Mouse (Mus musculus) adrenal gland (tissue): Measurements from ENCODE around the gene Gm20441.

Source experiments
- intact Hi-C: fragments of 180-260 bp; cut with DNase I; formaldehyde crosslinking; loops from one replicate; pipeline ENCODE4 v1.15.1; 2025
- long read RNA-seq, 2 experiments: library from polyadenylated mRNA; unstranded; transcript quantifications; one replicate each; pipeline ENCODE4 v2.0.0; 2020; ENCODE audit warnings: borderline replicate concordance in 1 of 2; ENCODE audit not compliant: insufficient replicate concordance in 1 of 2

Gm20441 gene
- long read RNA-seq, experiment 1, partial matches to known transcripts, result 2 of 2 reads
- long read RNA-seq, experiment 1, other reads (novel, unspliced or antisense), result 0 of 2 reads
- long read RNA-seq, experiment 2, result 0 reads

DNA sequence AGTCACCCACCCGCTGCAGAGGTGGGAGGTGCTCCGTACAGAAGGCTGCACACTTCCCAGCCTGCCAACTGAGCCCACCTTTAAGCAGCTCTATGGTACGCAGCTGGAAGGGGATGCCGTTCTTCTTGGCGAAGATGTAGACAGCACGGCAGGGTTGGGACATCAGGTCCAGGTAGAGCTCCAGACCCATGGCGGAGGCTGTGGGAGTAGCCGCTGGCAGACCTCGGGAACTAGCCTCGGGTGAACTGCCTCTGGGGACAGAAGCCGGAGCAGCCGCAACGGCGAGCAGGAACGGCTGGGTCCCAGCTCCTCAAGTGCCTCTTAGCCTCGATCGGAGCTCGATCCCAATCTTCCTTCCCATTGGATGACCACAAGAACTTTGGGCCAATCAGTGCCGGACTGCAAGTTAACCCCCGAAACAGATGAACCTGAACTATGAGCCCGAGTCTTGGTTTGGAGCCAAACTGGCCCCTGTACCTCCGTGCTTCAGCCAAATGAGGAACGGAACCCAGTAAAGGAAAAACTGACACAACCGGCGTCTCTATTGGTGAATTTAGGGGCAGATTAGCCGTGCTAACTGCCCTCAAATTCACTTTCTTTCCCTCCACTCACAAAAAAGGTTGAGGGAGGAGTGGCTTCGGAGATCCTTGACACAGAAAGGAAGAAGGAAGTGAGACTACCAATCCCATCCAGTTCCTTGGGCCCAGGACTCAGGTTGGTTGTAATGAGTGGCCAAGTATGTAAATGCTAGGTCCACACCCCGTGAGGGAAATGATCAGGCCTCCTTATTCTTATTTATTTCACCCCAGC is at the start of gene Gm20441, which contains the start of gene Gstt3:
Gene Gm20441, minus strand, starts transcription at position 186 of the 810 bp plus-strand sequence.
Gene Gstt3, minus strand, starts transcription at position 646 of the 810 bp plus-strand sequence.
- intact Hi-C loops, result no loop called here

DNA sequence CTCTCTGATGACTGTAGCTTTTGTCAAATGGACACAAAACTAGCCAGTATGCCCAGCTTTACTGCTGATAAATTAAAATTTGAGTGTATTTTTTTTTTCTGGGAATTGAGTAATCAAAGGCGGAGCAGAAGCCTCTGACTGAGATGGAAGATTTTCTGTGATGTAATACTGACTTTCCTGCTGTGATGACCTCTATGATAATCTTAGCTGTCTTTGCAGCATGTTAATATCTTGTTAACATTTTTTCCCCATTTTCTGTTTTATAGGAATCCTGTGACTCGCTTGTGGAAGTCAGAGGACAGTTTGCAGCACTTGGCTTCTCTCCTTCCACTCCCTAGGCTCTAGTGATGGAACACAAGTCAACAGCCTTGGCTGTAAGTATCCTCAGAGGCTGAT is 49.5 kb upstream of the Gm20441 start:
- intact Hi-C loops, result loop anchor here (5.0 kb wide), 2 partner anchors 53 to 83 kb away; no protein-coding TSS in a partner anchor

DNA sequence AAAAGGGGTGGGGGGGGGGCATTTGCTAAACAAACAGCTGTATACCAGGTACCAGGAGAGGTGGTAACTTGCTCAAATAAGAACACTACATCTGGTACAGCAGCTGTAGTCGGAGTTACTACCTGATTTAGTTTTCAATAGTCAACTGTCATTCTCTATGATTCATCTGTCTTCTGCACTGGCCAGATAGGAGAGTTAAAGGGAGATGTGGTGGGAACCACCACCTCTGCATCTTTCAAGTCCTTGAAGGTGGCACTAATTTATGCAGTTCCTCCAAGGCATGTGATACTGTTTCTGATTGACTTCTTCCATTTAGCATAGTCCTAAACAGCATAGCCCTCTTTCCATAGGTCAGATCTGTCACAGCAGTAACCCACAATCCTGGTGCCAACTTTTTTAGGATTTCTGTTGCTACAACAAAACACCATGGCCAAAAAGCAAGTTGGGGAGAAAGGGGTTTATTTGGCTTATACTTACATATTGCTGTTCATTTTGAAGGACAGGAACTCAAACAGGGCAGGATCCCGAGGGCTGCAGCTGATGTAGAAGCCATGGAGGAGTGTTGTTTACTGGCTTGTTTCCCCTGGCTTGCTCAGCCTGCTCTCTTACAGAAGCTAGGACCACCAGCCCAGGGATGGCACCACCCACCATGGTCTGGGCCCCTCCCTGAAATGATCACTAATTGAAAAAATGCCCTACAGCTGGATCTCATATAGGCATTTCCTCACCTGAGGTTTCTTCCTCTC is 48.9 kb upstream of the Gm20441 start:
- intact Hi-C loops, result loop anchor here (5.0 kb wide), 2 partner anchors 52 to 82 kb away; no protein-coding TSS in a partner anchor

DNA sequence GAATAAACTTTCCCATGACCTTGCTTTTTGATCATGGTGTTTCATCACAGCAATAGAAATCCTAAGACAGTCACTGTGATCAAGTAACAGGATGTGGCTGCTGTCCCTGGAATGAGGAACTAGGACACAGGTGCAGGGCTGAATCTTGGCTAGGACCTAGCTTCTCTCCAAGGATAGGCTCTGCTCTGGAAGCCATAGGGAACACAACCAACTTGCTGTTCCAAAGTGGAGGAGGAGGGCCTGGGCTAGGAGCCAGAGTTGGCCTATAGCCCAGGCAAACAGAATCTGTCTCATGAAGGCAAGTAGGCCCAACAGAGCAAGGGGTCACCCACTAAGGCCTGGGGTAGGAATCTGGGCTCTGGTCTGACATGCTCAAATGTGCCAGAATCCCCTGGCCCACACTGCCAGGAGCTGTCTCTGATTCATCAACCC is 47.8 kb upstream of the Gm20441 start:
- intact Hi-C loops, result no loop called here

DNA sequence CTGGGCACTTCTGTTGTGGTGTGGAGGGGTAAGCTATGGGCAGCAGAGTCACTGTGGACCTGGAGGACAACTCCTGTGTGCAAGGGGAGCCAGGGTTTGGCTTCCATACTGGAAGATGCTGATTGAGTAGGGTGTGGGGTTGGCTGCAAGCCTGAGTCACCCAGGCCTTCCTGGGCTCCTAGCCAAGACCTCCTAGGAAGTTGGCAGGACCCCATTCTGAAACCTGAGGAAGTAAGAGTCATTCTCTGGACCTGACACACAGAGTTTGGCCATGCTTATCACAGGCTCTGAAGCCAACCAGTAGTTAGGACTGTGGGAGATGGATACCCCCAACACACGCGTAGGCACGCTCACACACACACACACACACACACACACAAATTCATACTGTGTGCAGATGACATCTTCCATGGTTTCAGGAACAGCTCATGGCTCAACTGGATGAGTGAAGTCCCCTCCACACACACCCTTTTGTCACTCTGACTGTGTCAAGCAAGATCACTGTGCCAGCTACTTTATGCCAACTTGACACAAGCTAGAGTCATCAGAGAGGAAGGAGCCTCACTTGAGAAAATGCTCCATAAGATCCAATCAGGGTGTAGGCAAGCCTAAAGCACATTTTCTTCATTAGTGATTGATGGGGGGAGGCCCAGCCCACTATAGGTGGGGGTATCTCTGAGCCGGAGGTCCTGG is 47.1 kb upstream of the Gm20441 start:
- intact Hi-C loops, result no loop called here

DNA sequence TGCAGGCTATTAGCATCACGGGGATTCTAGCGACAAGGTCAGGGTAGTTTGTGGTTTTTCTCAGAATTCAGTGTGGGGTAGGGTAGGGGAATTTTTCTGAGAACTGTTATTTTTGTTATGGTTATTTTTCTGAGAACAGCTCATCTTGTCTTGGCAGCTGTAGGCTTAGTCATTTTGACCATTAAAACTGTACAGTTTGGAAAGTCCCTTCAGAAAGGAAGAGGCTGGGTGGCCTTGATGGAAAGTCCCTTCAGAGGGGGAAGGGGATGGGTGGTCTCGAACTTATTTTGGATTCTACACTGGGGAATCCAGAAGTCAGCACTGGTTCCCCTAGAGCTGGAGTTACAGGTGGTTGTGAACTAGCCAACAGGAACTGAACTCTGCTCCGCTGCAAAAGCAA is 43.8 kb upstream of the Gm20441 start:
- intact Hi-C loops, result no loop called here

DNA sequence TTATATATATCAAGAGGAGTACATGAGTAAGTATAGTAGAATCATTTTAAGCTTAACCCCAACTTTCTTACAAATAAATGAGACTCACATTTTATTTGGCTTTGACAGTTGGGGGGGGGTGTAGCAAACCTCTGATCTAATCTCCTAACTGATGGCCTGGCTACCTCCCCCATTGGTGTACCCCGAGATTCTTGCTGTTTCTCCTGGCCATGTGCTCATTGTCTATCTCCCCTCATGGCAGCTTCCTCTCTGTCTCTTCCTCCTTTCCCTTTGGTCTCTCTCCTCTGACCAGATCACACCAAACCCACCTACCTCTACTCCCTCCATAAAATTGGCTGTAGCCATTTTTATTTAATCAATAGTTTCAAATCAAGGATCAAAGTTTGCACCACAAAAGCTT is 43.0 kb upstream of the Gm20441 start:
- intact Hi-C loops, result no loop called here

DNA sequence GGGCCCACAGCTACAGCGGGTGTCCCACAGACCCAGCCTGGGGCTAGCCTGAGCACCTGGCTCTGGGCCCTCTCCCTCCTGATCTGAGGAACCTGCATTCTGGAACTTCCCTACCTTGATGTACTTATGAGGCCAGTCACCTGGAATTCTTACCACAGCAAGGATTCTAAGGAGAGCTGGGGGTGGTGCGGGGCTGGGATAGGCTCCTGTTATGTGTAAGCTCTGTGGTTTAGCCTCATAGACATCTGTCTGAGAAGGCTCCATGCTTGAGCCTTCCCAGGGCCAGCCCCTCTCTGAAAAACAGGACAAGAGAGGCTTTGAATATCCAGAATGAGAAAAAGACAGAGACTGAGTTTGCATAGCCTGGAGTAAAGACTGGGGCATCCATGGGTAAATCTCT is 41.7 kb upstream of the Gm20441 start, which contains the start of gene Gstt4:
Gene Gstt4, minus strand, starts transcription at position 101 of the 400 bp plus-strand sequence.
- intact Hi-C loops, result no loop called here

DNA sequence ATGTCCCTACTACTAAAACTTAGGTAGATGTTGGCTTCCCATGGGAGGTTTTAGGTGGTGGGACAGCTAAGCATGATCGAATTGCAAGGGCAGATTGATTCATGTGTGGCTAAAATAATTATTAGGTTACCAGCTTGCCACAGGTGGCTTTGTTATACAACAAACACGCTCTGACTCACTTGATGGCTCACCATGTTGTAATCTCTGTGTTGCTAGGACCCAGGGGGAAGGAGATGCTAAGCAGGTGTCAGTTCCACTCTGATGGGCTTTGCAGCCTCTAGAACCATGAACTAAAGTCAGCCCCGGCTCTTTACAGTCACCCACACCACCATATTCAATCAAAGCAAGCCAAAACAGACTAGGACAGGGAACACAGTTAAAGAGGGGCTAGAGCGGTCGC is 39.1 kb upstream of the Gm20441 start:
- intact Hi-C loops, result no loop called here

DNA sequence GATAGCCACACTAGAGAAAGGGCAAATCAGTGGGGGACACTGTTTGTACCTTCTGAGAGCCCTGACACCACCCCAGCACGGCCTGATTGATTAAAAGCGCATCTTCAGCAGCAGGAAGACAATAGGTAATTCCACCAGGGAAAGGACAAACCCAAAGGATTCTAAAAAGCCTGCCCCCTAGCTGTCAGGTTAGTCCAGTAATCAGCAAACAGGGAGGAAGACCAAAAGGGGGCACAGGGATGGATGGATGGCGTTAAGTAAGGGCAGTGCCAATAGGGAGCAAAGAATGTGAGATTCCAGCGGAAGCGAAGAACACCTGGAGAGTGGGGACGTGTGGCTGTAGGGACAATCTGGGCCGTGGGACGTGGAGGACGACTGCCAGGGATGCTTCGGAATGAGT is 37.9 kb upstream of the Gm20441 start:
- intact Hi-C loops, result no loop called here

DNA sequence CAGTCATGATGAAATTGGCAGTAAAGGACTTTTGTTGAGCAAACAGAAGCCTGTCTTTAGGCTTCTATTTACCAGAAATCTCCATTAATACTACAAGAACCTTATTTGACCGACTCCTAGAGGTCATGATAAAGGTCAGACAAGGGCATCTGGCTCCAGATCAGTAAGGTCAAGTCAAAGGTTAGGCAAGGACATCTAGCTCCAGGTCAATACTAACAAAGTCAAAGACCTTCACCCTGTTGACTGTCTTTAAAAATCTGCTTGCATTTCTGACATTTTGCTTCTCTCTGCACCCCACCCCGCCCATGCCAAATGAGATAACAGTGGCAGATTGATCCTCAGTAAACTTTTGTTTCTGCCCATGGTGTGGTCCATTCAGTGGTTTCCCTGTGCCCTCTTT is 23.5 kb upstream of the Gm20441 start:
- intact Hi-C loops, result no loop called here

DNA sequence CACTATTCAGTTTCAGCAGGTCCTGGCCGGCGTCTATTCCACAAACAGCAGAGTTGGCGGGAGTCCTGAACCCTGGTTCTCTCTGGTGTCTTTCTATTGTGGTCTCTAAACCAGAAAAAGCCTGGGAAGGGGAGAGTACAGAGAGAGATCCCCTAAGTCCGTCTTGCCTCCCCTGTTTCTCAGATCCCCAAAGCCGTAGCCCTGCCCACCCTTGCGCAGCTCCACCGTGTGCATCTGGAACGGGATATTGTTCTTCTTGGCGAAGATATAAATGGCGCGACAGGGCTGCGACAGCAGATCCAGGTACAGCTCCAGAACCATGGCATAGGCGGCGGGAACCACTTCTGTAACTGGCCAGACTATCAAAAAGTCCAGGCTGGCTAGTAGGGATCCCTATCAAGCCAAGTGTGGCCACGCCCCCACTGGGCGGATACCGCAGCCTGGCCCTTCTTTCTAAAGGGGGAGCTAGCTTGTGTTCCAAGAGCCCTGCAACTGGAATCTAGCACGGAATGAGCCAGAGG is 17.5 kb upstream of the Gm20441 start, which contains the start of gene Gstt1:
Gene Gstt1, minus strand, starts transcription at position 409 of the 521 bp plus-strand sequence.
- intact Hi-C loops, result no loop called here

DNA sequence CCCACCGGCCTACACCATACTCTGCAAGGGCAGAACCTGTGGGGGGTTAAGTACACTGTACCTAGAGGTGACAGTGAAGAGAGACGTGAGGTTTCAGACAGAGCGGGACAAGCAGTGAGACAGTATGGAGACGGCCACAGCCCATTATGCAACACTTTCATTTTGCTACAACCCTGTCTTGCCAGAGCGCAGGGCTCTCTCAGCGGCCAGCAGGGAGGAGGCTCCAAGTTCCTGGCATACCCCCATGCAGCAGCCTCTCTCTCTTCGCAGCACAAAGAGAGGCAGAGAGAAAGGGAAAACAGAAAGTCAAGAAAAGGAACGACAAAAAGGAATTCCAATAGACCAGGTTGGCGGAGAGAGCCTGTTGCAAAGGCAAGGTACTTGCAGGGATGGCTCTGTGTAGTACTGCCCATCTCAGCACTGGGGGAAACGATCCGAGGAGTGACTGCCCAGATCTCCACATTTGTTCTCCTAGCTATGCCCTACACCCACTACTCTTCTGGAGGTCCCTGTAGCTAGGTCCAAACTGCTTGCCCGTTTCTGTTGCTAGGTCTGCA is 16.9 kb upstream of the Gm20441 start:
- intact Hi-C loops, result no loop called here

DNA sequence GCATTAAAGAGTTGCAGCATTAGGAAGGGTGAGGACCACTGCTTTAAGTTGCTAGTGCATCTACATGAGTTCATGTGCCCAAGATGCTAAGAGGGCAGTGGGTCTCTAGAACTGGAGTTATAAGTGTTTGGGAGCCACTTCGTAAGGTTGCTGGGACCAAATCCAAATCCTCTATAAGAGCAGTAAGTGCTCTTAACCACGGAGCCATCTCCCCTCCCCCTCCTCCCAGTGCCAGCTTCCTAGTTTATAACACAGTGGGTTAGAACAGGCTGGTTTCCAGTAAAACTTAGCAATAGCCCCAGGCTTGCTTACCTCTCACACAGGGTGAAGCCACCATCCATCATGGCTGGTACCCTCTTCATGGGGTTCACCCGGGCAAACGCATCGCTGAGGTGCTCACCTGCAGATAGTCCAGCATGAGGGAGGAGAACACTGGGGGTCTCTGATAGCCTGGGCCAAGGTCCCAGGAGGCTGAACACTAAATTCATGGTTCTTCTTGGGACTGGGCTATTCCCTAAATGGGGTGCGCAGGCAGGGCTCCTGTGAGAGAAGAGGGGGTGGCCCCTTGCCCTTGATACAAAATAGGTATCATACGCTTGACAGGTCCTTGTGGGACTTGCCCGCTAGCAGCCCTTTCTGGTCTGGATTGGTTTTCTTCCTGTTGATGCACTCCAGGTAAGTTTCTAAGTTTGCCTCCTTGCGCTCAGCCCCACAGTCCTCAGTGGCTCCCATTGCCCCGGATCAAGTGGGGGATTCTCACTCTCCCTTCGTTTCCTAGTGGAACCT is 16.2 kb upstream of the Gm20441 start:
- intact Hi-C loops, result no loop called here

DNA sequence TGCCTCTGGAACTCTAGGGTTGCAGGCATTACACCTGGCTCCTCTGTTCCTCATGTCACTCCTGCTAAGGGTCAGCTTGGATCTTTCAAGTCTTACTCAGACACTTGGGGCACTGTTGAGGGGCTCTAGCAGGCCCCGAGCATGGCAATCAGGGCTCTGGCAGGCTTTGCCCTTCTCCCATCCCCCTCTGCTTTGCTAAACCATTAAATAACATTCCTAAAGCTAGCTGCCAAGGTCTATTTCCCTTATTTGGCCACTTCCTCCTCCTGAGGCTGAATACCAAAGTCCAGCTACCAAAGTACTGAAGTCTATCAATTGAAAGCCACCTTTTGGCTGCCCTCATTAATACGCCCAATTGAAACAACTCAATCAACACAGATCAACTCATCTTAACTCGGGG is 14.1 kb upstream of the Gm20441 start:
- intact Hi-C loops, result no loop called here

DNA sequence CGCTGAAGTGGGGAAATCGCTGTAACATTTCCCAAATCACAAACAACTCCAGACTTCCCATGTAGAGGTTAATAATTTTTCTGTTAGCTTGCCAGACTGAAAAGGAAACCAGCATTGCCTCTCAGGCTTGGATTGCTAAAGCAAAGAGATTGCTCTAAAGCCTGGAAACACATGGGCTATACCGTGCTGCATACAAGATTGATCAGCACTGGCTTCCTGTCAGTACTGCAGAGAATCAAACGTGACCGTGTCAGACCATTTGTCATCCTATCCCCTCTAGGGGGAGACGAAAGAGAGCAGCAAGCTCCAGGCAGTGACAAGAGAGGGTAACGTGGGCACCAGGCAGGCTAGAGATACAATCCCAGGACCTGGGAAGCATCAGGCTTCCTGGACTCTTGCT is 10.0 kb upstream of the Gm20441 start:
- intact Hi-C loops, result no loop called here

DNA sequence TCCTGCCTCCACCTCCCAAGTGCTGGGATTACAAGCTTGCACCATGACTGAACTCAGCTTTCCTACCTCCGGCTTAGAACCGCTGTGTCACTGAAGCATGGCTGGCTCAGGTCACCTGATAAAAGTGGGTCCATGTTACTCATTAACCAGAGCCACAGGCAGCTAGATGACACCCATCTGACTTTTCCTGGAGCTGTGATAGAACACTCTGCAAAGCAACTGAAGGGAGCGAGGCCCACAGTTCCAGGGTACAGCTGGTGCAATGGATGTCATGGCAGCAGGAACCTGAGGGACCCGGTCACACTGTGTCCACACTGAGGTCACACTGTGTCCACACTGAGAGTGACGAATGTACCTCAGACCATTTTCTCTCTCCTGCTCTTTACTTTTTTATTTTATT is 9.1 kb upstream of the Gm20441 start:
- intact Hi-C loops, result no loop called here

DNA sequence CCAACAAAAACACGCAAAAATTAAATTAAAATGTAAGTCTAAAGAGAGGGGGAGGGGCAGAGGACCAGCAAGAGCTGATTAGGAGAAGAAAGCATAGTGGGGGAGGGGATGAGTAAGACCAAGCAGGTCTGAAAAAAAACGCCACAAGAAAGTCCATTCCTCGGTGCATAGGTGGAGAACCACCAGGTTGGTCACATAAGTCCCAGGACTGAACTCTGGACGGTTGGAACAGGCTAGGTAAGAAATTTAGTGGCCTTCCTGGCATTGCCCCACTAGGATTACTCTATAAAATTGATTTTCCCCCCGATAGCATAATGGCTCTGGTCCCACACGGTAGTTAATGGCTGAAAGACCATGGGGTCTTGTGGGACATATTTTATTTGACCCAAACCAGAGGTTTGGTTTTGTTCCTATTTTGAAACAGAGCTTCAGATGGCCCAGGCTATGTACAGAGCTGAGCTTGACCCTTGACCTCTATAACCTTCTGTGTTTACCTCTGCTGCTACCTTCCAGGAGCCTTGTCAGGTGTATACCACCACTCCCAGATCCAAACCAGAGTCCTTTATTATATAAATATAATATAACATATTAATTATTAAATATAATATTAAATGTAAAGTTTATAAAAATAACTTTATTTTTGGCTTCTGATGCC is 8.5 kb upstream of the Gm20441 start:
- intact Hi-C loops, result no loop called here

DNA sequence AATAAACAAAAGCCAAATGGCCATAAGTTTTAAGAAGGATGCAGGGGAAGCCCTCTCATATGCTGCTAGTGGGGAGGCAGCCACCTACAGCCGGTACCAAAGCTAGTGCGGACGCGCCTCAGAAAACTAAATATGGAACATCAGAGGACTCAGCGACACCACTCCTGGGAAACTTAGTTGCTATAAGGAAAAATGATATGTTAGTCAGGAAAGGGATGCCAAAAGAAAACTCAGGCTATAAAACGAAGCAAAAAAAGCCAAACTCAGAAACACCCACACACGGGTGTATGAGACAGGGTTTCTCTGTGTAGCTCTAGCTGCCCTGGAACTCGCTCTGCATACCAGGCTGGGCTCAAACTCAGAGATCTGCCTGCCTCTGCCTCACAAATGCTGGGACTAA is 7.5 kb upstream of the Gm20441 start:
- intact Hi-C loops, result no loop called here

DNA sequence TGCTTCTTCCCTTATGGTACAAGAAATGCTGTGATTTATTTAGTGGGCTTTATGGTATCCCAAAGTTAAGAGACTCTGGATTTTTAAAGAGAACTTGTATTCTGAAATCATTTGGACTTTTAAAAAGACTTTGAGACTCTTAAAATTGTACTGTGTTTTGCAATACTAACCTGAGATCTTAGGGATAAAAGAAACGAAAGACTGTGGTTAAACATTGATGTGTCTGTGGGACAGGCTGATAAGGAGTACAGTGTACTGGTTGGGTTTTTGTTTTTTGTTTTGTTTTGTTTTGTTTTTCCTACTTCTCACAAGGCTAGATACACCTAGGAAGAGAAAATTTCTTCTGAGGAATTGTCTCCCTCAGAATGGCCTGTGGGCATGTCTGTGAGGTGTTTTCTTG is 4.7 kb upstream of the Gm20441 start:
- intact Hi-C loops, result no loop called here
